8 mouse cellular contexts compared by ENCODE assay signal in genomic region chr6:51508750-51509648, GRCm38 (mm10). TPM values are rescaled to one million over a fixed set of nuclear protein-coding genes. Genes with fewer than 3 reads are reported as not detected.
A peak's percentile ranks its signal among the peaks of the same experiment; 100 is the strongest.
DNase-seq lines count a peak whose midpoint lies in the region; ATAC-seq and TF ChIP-seq lines count a peak whose summit lies in the region.

No protein-coding gene starts in this region.

- H3K4me1 ChIP-seq in bone marrow macrophage, adult 2 months (ENCODE audit: control insufficient read depth, insufficient read depth, low read length) = peaks cover 14% of the 10 kb centered on the region
- H3K4me1 ChIP-seq in embryonic facial prominence, embryonic 15.5 days = no peaks in the 10 kb centered on the region
- H3K4me1 ChIP-seq in heart, embryonic 12.5 days (replicated peaks) = peaks cover 3% of the 10 kb centered on the region; the same call in 1 of the 2 replicates
- H3K4me1 ChIP-seq in kidney, embryonic 16.5 days (ENCODE audit: insufficient read depth, low read length) = peaks cover 4% of the 10 kb centered on the region; the same call in 1 of the 2 replicates
- peaks cover 2% of the 10 kb centered on the region; the same call in 1 of the 2 replicates for H3K4me1 ChIP-seq in liver, embryonic 11.5 days (replicated peaks; ENCODE audit: control insufficient read depth, insufficient read depth, low read length)

- 0 out of 2 replicates have a peak, but pooled peaks have one; percentile 57 for ATAC-seq in embryonic facial prominence, embryonic 15.5 days (ENCODE audit: insufficient number of reproducible peaks, low FRiP score, low TSS enrichment, low read depth)
- ATAC-seq in heart, embryonic 12.5 days (ENCODE audit: insufficient number of reproducible peaks, low FRiP score) = no peak
- ATAC-seq in kidney, embryonic 16.5 days (ENCODE audit: low FRiP score, low TSS enrichment) = peak; percentile 63; the same call in 1 of the 2 replicates
- peak; percentile 53; the same call in 1 of the 2 replicates for ATAC-seq in liver, embryonic 11.5 days (replicated peaks; ENCODE audit: low FRiP score)

- H3K27me3 ChIP-seq in embryonic facial prominence, embryonic 15.5 days = no peaks in the 10 kb centered on the region
- H3K27me3 ChIP-seq in heart, embryonic 12.5 days (replicated peaks) = no peaks in the 10 kb centered on the region
- H3K27me3 ChIP-seq in kidney, embryonic 16.5 days (ENCODE audit: insufficient read depth, low read length) = no peaks in the 10 kb centered on the region
- H3K27me3 ChIP-seq in liver, embryonic 11.5 days (replicated peaks; ENCODE audit: control insufficient read depth, insufficient read depth, low read length) = no peaks in the 10 kb centered on the region
- H3K27me3 ChIP-seq in splenic B cell, adult 2 months (ENCODE audit: control insufficient read depth, insufficient read depth, low read length, poor library complexity, severe bottlenecking) = no peaks in the 10 kb centered on the region

- TF ChIP-seq POLR2A in bone marrow macrophage, adult 2 months (IDR thresholded peaks at IDR 0.05; ENCODE audit: borderline replicate concordance, low read depth, low read length) = no peak

- peak overlapping the region; percentile 40 for H3K4me2 ChIP-seq in embryonic facial prominence, embryonic 15.5 days (replicated peaks)
- peak overlapping the region; percentile 66 for H3K4me2 ChIP-seq in heart, embryonic 12.5 days
- peak overlapping the region; percentile 50 for H3K4me2 ChIP-seq in kidney, embryonic 16.5 days (replicated peaks; ENCODE audit: low read depth, low read length)
- H3K4me2 ChIP-seq in liver, embryonic 11.5 days = peak overlapping the region; percentile 46

- H3K36me3 ChIP-seq in embryonic facial prominence, embryonic 15.5 days = no peaks in the 10 kb centered on the region
- H3K36me3 ChIP-seq in heart, embryonic 12.5 days = no peaks in the 10 kb centered on the region
- H3K36me3 ChIP-seq in kidney, embryonic 16.5 days (ENCODE audit: insufficient read depth, low read length) = no peaks in the 10 kb centered on the region
- no peaks in the 10 kb centered on the region for H3K36me3 ChIP-seq in liver, embryonic 11.5 days (ENCODE audit: control insufficient read depth, insufficient read depth, low read length)
- H3K36me3 ChIP-seq in splenic B cell, adult 2 months (ENCODE audit: control insufficient read depth, insufficient read depth, low read length, poor library complexity, severe bottlenecking) = no peaks in the 10 kb centered on the region

- peak; percentile 89 for DNase-seq in 416B (ENCODE audit: low read depth)
- DNase-seq in liver, embryonic 11.5 days (ENCODE audit: low spot score) = peak; percentile 72
- peak; percentile 70 to 79 for DNase-seq in natural killer cell, adult 2 months (ENCODE audit: low spot score in 2 of 2)
- DNase-seq in splenic B cell, adult 2 months (ENCODE audit: low read depth, low spot score) = peak; percentile 89

- H3K9me3 ChIP-seq in embryonic facial prominence, embryonic 15.5 days (replicated peaks) = no peaks in the 10 kb centered on the region
- H3K9me3 ChIP-seq in heart, embryonic 12.5 days (replicated peaks) = no peaks in the 10 kb centered on the region
- H3K9me3 ChIP-seq in kidney, embryonic 16.5 days (ENCODE audit: low read length) = no peaks in the 10 kb centered on the region
- no peaks in the 10 kb centered on the region for H3K9me3 ChIP-seq in liver, embryonic 11.5 days (ENCODE audit: control insufficient read depth, low read length)

- TF ChIP-seq CTCF in bone marrow macrophage, adult 2 months (IDR thresholded peaks at IDR 0.05; ENCODE audit: low read depth, low read length) = 0 out of 2 replicates have a peak, but pooled peaks have one; percentile 13

- no peak overlapping the region for H3K9ac ChIP-seq in embryonic facial prominence, embryonic 15.5 days
- H3K9ac ChIP-seq in heart, embryonic 12.5 days = peak overlapping the region; percentile 47
- H3K9ac ChIP-seq in kidney, embryonic 16.5 days (replicated peaks; ENCODE audit: low read length) = peak overlapping the region; percentile 36
- no peak overlapping the region for H3K9ac ChIP-seq in liver, embryonic 11.5 days (ENCODE audit: low read depth, low read length)

- WGBS in embryonic facial prominence, embryonic 15.5 days = 27% methylated on average over 18 of the region's 18 CpGs
- WGBS in heart, embryonic 12.5 days = 21% methylated on average over 18 of the region's 18 CpGs
- 29% methylated on average over 18 of the region's 18 CpGs for WGBS in kidney, embryonic 16.5 days
- WGBS in liver, embryonic 11.5 days = 21% methylated on average over 18 of the region's 18 CpGs

- H3K4me3 ChIP-seq in bone marrow macrophage, adult 2 months (ENCODE audit: insufficient read depth, low read length) = peak overlapping the region; percentile 17; the same call in 1 of the 2 replicates
- peak overlapping the region; percentile 33 for H3K4me3 ChIP-seq in embryonic facial prominence, embryonic 15.5 days (replicated peaks)
- H3K4me3 ChIP-seq in heart, embryonic 12.5 days = peak overlapping the region; percentile 34
- H3K4me3 ChIP-seq in kidney, embryonic 16.5 days (ENCODE audit: low read length) = peak overlapping the region; percentile 34
- peak overlapping the region; percentile 16; the same call in 1 of the 2 replicates for H3K4me3 ChIP-seq in liver, embryonic 11.5 days (ENCODE audit: low read depth, low read length)

- H3K27ac ChIP-seq in bone marrow macrophage, adult 2 months (ENCODE audit: insufficient read depth, low read depth, low read length) = no peak overlapping the region
- no peak overlapping the region for H3K27ac ChIP-seq in embryonic facial prominence, embryonic 15.5 days (replicated peaks)
- no peak overlapping the region for H3K27ac ChIP-seq in heart, embryonic 12.5 days (ENCODE audit: poor library complexity, severe bottlenecking)
- no peak overlapping the region for H3K27ac ChIP-seq in kidney, embryonic 16.5 days (ENCODE audit: low read length)
- H3K27ac ChIP-seq in liver, embryonic 11.5 days (ENCODE audit: low read depth, low read length) = no peak overlapping the region

RNA-seq across cellular contexts. Expression of gene Snx10, which starts 14.7 kb away (rescaled TPM):
- polyA plus RNA-seq in bone marrow macrophage, adult 2 months (2012; ENCODE audit: insufficient read depth, insufficient read length, missing spikeins) = 101 and 105 TPM in 2 replicates
- 13.4 and 13.8 TPM in 2 replicates for polyA plus RNA-seq in embryonic facial prominence, embryonic 15.5 days (2015; fragmentation: Nextera tagmentation; extraction: Ambion mirVana)
- 21.4 and 23.7 TPM in 2 replicates for polyA plus RNA-seq in heart, embryonic 12.5 days (2016; fragmentation: Nextera tagmentation; extraction: Ambion mirVana)
- 16.1 and 16.7 TPM in 2 replicates for polyA plus RNA-seq in kidney, embryonic 16.5 days (2015; fragmentation: Nextera tagmentation; extraction: Ambion mirVana)
- 8.5 and 11.1 TPM in 2 replicates for polyA plus RNA-seq in liver, embryonic 11.5 days (2014; fragmentation: Nextera tagmentation; extraction: Ambion mirVana)

RNA-seq across cellular contexts. Expression of gene Cbx3, which starts 38.8 kb away (rescaled TPM):
- polyA plus RNA-seq in bone marrow macrophage, adult 2 months (2012; ENCODE audit: insufficient read depth, insufficient read length, missing spikeins) = 107 and 108 TPM in 2 replicates
- 380 and 384 TPM in 2 replicates for polyA plus RNA-seq in embryonic facial prominence, embryonic 15.5 days (2015; fragmentation: Nextera tagmentation; extraction: Ambion mirVana)
- 372 and 391 TPM in 2 replicates for polyA plus RNA-seq in heart, embryonic 12.5 days (2016; fragmentation: Nextera tagmentation; extraction: Ambion mirVana)
- 421 and 427 TPM in 2 replicates for polyA plus RNA-seq in kidney, embryonic 16.5 days (2015; fragmentation: Nextera tagmentation; extraction: Ambion mirVana)
- 468 and 477 TPM in 2 replicates for polyA plus RNA-seq in liver, embryonic 11.5 days (2014; fragmentation: Nextera tagmentation; extraction: Ambion mirVana)

RNA-seq across cellular contexts. Expression of gene Hnrnpa2b1, which starts 39.3 kb away (rescaled TPM):
- 726 and 831 TPM in 2 replicates for polyA plus RNA-seq in bone marrow macrophage, adult 2 months (2012; ENCODE audit: insufficient read depth, insufficient read length, missing spikeins)
- 1,589 and 1,636 TPM in 2 replicates for polyA plus RNA-seq in embryonic facial prominence, embryonic 15.5 days (2015; fragmentation: Nextera tagmentation; extraction: Ambion mirVana)
- 1,461 and 1,470 TPM in 2 replicates for polyA plus RNA-seq in heart, embryonic 12.5 days (2016; fragmentation: Nextera tagmentation; extraction: Ambion mirVana)
- polyA plus RNA-seq in kidney, embryonic 16.5 days (2015; fragmentation: Nextera tagmentation; extraction: Ambion mirVana) = 1,832 and 2,078 TPM in 2 replicates
- 1,403 and 1,404 TPM in 2 replicates for polyA plus RNA-seq in liver, embryonic 11.5 days (2014; fragmentation: Nextera tagmentation; extraction: Ambion mirVana)

Comparison
In these comparisons a context has a peak if more than half of its experiments do, and no peak if none do; other contexts are left out.
1. H3K9ac ChIP-seq: peak in heart, embryonic 12.5 days (single experiment) and kidney, embryonic 16.5 days (single experiment); none in embryonic facial prominence, embryonic 15.5 days (single experiment) and liver, embryonic 11.5 days (single experiment).
2. Peak in every context shown above with its lines, with median percentiles within 50 percentile points of each other: DNase-seq, H3K4me3 ChIP-seq and H3K4me2 ChIP-seq.